Mouse (Mus musculus): ENCODE measurements around the gene Slc34a3. TPM values are rescaled to one million over a fixed set of nuclear protein-coding genes. Genes with fewer than 3 reads are reported as not detected.

The Slc34a3 gene
- total RNA-seq, 2 experiments from 2014 or later, result 0.95 TPM; not detected in 1

GRCm38 (mm10) chr2:25225811-25226379 lies 8.3 kb downstream of the Slc34a3 start:
- DNase-seq (ENCODE audit: low spot score in 2 of 2), result no peak

GRCm38 (mm10) chr2:25224766-25225752 lies 9.1 kb downstream of the Slc34a3 start:
- peak; percentile 84 to 96 for DNase-seq (ENCODE audit: low spot score in 2 of 2)

GRCm38 (mm10) chr2:25224492-25224765 lies 9.7 kb downstream of the Slc34a3 start, which contains the start of gene Tubb4b:
Tubb4b (minus strand) TSS chr2:25224702.
- DNase-seq (ENCODE audit: low spot score in 2 of 2), result no peak

- DNase-seq (ENCODE audit: low spot score in 2 of 2), result peak; percentile 60 to 61
These were observed 10.3 kb downstream of the Slc34a3 start for GRCm38 (mm10) chr2:25223681-25224491.

- no peak for DNase-seq (ENCODE audit: low spot score in 2 of 2)
These were observed 12.8 kb downstream of the Slc34a3 start for GRCm38 (mm10) chr2:25221331-25221772.

- no peak for DNase-seq (ENCODE audit: low spot score in 2 of 2)
These were observed 15.7 kb downstream of the Slc34a3 start, which contains the start of gene Fam166a for GRCm38 (mm10) chr2:25218445-25218844. Fam166a (plus strand) TSS chr2:25218745.

- no peak for DNase-seq (ENCODE audit: low spot score in 2 of 2)
These were observed 16.5 kb downstream of the Slc34a3 start for GRCm38 (mm10) chr2:25217666-25218065.

GRCm38 (mm10) chr2:25214444-25214843 lies 19.7 kb downstream of the Slc34a3 start, which contains the start of gene Stpg3:
Stpg3 (minus strand) TSS chr2:25214637.
- DNase-seq (ENCODE audit: low spot score in 2 of 2), result no peak

- no peak for DNase-seq (ENCODE audit: low spot score in 2 of 2)
These were observed 20.8 kb downstream of the Slc34a3 start for GRCm38 (mm10) chr2:25213266-25213865.

- DNase-seq (ENCODE audit: low spot score in 2 of 2), result peak; percentile 76 to 84
These were observed 23.0 kb downstream of the Slc34a3 start, which contains the start of gene Nelfb for GRCm38 (mm10) chr2:25211121-25211670. Nelfb (minus strand) TSS chr2:25211489.

- DNase-seq (ENCODE audit: low spot score in 2 of 2), result no peak
These were observed 23.5 kb downstream of the Slc34a3 start for GRCm38 (mm10) chr2:25210686-25211085.

GRCm38 (mm10) chr2:25207593-25207992 lies 26.6 kb downstream of the Slc34a3 start:
- no peak for DNase-seq (ENCODE audit: low spot score in 2 of 2)

GRCm38 (mm10) chr2:25203631-25204214 lies 30.4 kb downstream of the Slc34a3 start:
- DNase-seq (ENCODE audit: low spot score in 2 of 2), result no peak

GRCm38 (mm10) chr2:25200631-25201030 lies 33.5 kb downstream of the Slc34a3 start:
- no peak for DNase-seq (ENCODE audit: low spot score in 2 of 2)

GRCm38 (mm10) chr2:25197946-25198345 lies 36.2 kb downstream of the Slc34a3 start:
- DNase-seq (ENCODE audit: low spot score in 2 of 2), result no peak

- DNase-seq (ENCODE audit: low spot score in 2 of 2), result no peak
These were observed 37.0 kb downstream of the Slc34a3 start for GRCm38 (mm10) chr2:25197191-25197590.

GRCm38 (mm10) chr2:25196172-25196954 lies 37.8 kb downstream of the Slc34a3 start, which contains the start of gene Tor4a:
Tor4a (minus strand) TSS chr2:25196886.
- peak; percentile 46 to 76 for DNase-seq (ENCODE audit: low spot score in 2 of 2)

- no peak for DNase-seq (ENCODE audit: low spot score in 2 of 2)
These were observed 38.7 kb downstream of the Slc34a3 start for GRCm38 (mm10) chr2:25195211-25196156.

All from adrenal gland, postnatal 4 days (tissue).